Mouse (Mus musculus) thymus, postnatal 36 days (tissue): ENCODE data around the gene Dgke.
"Not testable (repeated sequence)": the region's sequence is repeated elsewhere in the genome, so short reads cannot be mapped to it uniquely, and the experiment has no call there.

ENCODE experiments used
- DNase-seq, 2 experiments: peaks; one replicate each; pipeline ENCODE4 v3.0.0; 2022; ENCODE audit warnings: mixed read lengths in 2 of 2

Dgke gene

DNA sequence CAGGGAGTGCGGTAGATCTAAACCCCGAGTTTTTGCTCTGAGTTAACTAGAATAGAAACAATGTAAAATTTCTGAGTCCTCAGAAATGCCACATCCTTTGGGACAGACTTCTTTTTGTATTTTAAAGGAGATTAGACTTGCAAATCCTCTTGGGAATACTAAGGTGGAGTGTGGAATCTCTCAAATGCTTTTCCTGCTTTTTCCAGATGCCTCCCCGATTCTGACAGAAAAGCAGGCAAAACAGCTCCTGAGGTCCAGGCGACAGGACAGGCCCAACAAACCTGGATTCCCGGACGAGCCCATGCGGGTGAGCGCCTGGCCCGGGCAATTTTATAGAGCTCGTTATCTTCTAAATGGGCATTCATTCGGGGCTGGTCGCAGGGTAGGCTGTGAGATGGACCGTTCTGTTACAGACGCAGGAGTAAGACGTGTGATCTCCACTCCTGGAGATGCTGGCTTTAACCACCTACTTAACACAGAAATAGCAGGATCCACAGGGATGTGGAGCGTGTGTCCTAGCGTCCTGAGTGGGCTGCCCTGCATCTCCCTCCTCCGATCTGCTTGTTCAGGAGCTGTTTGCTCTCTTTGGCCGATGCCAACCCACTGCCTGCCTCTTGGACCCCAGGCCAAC, 8.2 kb upstream of the Dgke start:
- peak; percentile 13 to 18 for DNase-seq

DNA sequence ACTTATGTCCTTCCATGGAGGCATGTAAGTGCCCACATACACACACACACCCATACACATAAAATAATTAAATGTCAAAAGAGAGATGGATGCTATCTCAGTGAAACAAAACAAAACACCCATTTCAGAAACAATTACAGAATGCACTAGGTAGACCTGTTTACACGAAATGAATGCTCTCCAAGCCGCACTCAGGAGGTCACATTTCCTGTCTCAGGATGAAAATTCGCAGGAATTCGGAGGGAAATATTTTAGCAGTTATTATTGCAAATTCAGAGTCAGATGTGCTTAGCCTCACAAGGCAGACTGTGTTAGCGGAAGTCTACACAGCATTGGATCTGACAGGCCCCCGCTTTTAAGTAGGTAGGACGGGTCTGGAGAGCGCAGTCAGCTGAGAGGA, 6.9 kb upstream of the Dgke start, which contains the start of gene Gm525:
Gm525 (plus strand) TSS at position 301 of the 400 bp plus-strand sequence.
- no peak for DNase-seq

DNA sequence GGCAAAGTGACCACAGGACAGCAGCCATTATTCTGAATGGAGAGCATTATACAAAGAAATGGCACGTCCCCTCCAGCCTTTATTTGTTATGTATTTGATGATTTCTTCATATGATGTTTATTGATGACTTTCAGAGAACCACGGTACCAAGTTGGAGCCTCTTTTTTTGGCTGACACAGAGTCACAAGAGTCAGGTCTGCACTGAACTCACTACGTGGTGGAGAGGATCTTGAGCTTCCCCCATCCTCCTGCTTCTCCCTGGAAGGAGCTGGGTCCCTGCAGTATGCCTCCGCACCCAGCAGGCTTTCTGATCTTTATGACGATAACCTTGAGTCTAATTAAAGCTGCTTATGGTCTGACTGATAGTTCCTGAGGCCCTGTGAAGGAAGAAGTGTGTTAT, 4.9 kb upstream of the Dgke start:
- DNase-seq = peak in 1 of 2 experiments; percentile 4

DNA sequence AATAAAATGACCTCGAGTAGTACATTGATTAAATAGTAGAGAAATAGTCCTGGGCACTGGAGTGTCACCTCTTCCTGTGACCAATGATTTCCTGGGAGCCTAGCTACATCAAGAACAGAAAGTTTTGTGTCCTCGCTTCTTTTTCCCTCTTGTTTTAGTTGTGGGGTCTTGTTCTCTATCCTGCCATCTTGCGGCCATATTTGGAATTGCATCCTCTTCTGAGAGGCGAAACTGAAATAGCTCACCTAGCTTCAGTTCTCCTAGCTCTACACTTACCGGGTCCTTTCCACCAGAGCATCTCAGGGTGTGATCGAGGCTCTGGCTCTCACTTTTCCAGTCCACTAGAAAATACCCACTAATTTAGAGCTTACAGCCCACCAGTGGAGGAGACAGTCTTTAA, 2.7 kb upstream of the Dgke start:
- peak; percentile 77 to 84 for DNase-seq

DNA sequence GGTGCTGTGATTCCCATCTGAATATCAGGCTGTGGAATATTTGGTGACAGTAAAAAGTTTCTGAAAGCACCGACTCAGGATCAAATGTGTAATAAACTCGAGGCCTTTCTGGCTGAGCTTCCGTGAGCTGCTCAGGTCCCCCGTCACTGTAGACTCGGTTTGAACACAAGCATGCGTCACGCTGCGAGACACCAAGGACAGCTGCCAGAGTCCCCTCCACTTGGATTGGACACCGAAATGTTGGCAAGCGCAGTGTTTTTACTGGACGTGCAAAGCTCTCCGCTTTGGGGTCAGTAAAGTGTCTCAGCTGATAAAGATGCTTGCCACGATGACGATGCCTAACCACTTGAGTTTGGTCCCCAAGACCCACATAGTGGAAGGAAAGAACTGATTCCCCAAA, 2.0 kb upstream of the Dgke start:
- peak; percentile 33 to 34 for DNase-seq

DNA sequence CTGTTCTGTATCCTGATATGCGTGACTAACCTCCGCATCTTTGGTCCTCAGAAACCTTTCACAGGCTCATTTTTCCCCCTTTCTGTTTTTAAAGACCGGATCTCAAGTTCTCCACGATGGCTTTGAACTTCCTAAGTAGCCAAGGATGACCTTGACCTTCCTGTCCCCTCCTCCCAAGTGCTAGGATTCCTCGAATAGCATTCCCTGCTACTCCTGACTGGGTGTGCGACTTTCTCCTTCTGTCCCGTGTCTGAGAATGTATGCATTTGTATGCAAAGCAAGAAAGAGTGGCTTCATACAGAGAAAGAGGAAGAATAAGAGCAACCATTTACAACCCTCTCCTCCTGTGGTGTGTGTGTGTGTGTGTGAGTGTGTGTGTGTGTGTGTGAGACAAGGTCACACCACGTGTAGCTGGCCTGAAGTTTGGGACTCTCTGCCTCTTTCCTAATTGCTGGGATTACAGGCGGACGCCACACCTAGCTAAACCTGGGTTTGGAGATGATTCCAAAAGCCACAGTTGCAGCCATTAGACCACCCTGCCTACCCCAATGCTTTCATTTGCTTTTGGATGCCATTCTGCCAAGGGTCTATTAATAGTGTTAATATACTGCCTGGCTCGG, 1.3 kb upstream of the Dgke start:
- peak; percentile 25 to 29 for DNase-seq

DNA sequence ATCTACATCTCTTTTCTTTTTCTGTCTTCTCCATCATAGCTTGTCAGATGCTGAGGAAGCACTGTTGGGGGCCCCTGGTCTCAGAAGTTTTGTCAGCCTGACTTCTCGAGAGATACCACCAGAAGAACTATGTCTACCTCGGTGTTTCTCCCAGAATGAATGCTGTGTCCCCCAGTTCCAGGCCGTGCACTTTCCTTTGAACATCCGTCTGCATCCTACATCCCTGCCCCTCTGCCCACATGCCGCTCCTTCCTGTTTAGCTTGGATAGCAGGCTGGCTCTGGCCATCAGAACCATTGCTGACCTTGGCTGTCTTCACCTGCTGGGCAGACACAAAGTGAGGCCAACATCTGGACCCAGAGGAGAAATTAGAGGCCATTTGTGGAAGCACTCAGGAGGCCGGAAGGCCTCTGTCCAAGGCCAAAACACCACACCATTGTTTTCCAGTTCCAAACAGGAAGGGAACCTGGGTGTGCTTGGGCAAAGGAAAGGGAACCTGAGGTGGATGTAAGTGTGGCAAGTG, 712 bp upstream of the Dgke start:
- DNase-seq = peak; percentile 44 to 50

DNA sequence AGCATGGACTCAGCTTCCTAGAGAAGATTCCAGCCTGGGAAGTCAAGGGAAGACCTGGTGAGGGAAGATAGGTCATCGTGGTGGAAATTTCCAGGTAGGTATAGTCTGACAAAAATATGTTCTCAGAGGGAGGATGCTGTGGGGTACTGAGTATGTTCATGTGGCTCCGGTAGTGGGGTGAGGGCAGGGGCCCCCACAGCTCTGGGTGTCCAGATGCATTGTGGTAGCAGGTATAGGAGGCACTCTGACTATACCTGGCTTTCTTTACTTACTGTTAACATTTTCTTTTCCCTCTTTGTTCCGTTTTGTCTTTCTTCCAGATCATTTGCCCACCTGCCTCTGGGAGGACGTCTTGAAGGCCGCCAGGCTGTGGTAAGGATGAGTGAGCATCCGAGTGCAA, 524 bp downstream of the Dgke start:
- DNase-seq = peak; percentile 64 to 77

DNA sequence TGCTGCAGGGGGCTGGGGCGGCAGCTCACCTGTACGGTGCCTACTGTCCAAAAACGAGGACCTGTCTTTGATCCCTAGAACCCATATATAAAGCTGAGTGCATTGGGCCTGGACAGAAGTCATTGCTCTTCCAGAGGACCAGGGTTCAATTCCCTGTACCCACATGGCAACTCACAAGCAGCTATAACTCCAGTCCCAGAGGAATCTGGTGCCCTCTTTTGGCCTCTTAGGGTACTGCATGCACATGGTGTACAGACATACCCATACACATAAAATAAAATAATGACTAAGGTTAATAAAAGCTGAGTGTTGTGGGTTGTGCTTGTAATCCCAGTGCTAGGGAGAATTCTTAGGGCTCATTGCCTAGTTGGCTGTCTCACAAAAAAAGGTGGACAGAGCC, 1.4 kb downstream of the Dgke start:
- DNase-seq = peak; percentile 69 to 70

DNA sequence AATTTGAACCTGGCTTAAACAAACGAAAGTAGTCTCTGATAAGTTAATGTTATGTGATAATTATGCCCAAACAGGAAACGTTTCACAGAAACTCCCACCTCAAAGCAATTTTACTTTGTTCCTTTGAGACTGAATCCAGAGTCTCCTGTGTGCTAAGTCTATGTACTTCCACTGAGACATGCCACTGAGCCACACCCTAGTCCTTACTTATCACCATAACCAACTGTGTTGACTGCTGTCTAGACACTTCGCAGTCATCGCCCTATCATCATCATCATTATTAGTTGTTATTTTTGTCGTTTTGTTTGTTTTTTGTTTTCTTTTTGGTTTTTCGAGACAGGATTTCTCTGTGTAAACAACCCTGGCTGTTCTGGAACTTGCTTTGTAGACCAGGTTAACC, 2.3 kb downstream of the Dgke start:
- DNase-seq = no peak

DNA sequence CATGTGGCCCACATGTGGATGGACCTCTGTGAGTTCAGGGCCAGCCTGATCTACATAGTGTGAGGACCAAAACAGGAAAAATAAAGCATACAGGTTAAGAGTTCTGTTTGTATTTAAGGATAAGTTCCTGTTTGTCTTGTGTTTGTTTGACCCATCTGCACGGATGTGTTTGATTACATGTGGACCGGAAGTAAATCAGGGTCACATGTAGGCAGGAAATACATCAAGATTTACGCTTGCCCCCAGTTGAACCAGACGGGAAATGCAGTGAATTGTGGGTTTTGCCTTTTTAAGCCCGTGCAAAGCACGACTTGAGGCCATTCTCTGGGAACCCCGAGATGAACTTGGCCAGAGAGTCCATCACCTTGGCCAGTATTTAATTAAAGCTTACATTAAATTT, 5.3 kb downstream of the Dgke start:
- no peak for DNase-seq

DNA sequence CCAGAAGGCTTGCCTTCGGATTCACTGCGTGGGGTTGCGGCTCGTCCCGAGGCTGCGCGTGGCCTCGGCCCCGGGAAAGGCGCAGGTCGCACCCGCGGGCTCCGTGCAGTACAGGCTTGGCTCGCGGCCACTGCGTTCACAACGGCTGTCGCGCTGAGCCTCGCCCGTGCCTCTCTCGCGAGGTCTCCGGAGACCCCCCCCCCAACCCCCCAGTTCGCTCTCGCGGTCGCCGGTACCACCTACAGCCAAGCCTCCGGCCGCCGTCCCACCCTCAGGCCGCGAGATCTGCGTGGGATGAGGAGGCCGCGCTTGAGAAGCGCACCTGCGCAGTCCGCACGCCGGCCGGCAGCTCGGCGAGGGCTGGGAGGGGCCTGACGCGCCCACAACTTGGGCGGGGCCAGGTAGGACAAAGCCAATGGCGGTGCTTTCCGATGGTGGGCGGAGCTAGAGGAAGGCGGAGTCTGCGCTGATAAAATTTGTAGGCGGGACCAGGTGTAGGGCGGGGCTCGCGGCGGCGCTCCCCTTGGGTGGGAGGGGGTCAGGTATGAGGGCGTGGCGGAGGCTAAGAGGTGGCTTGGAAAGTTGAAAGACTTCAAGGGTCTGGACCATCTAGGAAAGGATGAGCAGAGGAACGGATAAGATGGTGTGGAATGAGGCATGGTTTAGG, 6.1 kb downstream of the Dgke start:
- DNase-seq = peak; percentile 96 to 97

DNA sequence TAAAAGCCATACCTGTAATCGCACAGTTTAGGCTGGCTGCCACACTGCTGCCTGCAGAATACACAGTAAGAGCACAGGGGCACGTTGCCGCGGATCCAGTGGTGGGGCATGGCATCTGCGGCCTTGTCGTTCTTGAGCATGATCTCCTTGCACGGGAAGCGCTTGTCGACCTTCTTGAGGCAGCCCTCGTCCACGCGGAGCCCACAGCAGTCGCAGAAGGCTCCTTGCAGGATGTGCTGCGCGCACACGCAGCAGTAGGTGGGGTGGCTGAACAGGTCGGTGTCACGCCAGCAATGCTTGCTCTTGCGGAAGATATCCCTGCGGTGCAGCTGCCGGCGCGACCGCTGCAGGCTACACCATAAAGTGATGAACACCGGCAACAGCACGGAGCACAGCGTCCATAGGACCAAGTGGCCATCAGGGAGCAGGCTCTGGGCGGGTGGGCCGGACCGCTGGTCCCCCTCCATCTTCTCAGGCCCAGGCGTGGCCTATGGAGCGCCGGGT, 6.7 kb downstream of the Dgke start:
- peak; percentile 70 to 84 for DNase-seq

DNA sequence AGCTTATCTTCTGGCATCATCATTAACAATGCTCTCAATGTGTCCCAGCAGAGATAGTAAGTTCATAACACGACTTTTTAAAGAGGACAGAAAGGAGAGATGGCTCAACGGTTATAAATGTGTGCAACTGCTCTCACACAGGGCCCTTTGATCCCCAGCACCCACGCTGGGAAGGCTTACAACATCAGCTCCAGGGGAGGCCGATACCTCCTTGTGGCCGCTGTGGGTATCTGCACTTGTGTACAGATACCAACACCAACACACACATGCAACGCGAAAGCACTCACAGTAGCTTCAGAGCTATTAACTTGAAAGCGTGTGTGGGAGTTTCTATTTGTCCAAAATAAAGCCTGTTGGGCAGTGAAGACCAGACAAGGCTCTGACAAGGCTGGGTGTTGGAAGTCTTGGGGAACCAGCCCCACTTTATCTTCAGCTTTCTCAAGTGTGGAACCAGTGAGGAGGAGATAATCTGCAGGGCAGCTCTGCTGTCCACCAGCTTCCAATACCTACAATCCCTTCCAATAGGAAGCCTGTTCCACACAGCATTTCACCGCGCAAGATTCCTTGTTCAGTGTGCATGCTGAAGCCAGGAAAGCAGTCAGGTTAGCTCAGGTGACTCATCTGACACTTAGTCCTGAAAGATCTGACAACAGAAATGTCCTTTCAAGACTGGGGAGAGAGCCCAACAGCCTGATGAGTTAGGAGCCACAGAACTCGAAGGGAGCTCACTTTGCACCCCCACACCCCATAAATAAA, 8.0 kb downstream of the Dgke start:
- DNase-seq = peak; percentile 61 to 80

DNA sequence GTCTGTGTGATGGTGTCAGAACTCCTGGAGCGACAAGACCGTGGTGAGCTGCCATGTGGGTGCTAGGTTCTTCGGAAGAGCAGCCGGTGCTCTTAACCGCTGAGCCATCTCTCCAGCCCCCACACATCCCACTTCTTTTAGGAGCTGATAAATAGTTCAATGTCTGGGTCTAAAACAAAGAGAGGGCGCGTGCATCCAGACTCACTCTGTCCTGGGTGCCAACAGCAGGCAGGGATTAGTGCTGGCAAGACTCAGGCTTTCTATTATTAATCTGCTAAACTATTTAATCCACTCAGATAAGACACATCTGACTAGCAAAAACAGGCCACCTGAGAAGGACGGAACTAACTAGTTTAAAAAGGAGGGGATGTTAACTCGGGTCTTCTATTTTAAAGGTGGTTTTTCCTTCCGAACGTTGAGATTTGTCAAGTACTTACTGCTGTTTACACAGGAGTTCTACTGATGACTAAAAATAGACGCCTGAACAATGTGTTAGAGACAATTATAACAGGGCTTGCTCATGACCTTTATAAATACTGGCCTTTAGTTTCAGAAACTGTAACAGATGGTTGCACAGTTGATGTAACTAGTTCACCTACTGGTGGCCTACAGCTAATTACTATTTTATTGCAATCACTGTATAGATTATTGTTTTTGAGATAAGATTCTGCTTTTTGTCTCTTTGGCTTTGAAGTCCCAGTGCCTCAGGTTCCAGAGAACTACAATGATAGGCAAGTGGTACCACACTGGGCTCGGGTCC, 10.5 kb downstream of the Dgke start:
- no peak for DNase-seq

DNA sequence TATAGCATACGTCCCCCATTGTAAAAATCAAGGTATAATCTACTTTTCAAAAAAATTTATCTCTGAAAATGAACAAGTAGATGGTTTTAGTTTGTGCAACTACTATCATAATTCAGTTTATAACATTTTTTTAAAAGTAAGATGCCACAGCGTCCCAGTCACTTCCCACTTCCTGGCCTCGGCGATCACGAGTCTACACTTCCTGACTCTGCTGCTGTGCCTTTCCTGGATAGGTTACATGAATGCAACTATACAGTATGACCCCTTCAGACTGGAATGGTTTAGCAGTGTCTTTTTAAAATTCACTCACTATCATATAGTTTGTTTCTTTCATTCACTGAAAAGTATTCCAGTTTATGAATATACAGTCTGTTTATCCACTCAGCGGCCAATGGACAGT, 14.9 kb downstream of the Dgke start:
- DNase-seq = no peak

DNA sequence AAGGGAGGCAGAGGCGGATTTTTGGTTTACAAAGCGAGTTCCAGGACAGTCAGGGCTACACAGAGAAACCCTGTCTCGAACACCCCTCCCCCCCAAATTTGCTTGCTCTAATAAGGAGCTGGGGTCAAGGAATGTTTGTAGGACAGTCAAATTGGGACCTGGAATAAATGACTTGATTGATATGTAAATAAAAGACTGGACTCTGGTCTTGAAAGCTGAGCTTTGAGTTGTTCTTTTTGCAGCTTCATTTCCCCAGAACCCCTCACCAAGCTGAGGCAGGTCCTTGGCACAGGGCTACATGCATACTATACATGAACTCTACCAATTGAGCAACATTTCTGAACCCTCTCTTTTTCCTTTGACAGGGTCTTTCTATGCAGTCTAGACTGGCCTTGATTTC, 20.6 kb downstream of the Dgke start:
- DNase-seq = no peak

DNA sequence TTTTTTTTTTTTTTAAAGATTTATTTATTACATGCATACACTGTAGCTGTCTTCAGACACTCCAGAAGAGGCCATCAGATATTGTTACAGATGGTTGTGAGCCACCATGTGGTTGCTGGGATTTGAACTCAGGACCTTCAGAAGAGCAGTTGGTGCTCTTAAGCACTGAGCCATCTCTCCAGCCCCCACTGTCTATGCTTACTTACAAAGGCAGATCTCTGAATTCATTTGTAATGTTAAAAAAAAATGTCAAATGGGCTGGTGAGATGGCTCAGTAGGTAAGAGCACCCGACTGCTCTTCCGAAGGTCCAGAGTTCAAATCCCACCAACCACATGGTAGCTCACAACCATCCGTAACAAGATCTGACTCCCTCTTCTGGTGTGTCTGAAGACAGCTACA, 21.1 kb downstream of the Dgke start:
- not testable (repeated sequence) for DNase-seq

DNA sequence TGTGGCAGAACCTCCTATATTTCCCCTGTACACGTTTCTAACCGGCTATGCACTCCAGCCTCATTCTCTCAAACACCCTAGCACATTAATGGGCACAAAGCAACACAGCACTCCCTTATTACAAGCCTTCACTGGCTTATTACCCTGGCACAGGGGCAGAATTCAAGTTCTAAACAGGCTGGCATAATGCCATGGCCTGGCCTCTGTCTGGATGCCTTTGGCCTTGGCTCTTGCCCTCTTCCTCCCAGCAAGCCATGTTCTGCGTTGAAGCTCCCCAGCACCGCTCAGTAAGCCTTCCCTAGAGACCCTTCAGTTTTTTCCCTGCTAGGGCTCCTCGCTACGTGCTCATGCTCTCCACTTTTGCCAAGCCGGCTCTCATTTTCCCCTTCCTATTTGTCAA, 23.6 kb downstream of the Dgke start:
- DNase-seq = no peak

DNA sequence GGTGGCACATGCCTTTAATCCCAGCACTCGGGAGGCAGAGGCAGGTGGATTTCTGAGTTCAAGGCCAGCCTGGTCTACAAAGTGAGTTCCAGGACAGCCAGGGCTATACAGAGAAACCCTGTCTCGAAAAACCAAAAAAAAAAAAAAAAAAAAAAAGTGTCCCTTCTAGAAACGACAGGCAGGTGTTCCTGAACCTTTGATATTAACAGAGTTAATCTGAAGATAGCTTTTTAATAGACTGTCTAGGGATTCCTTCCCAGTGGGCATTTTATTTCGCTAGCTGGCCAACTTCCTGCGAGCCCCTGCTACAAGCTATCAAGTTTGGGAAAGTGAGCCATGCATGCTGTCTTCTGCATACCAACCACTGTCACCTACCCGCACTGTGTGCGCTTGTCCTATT, 25.6 kb downstream of the Dgke start:
- DNase-seq = not testable (repeated sequence)

DNA sequence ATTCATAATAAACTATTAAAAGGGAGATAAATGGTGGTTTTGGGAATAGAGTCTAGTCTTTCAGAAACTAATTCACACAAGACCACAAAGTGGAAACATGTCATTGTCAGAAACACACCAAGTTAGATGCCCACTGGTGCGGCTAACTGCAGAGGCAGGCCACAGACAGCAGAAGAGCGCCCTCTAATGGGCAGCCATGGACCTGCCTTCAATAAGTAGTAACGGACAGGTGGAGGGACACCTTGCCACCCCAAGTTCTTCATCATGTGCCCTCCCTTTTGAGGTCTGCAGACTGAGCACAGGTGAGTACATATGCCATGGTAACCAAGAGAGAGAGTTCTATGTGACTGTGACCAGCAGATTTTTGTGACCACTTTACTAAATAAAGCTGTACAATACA, 27.3 kb downstream of the Dgke start:
- peak; percentile 50 to 57 for DNase-seq

DNA sequence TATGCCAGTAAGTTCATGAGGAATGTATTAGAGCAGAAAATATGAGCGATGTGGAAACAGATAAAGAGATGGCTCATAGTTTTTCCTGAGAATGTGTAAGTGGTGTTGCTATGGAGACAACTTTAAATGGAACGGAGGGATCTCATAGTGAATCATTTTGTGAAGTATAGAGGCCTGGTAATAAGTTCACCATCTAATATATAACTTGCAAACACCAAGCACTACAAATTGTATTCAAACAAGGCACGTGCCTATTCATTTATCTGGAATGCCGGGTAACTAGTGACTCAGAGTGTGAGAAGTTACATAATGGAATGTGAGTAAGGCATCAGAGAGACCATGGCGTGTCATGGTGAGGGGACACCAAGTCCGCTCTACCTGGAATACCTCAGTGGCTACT, 28.2 kb downstream of the Dgke start:
- DNase-seq = no peak
